Mouse (Mus musculus) CD4-positive, CD25-positive, alpha-beta regulatory T cell, adult 9 weeks (primary cell): ENCODE measurements around the gene Zmym3. TPM values are rescaled to one million over a fixed set of nuclear protein-coding genes. Genes with fewer than 3 reads are reported as not detected.

Experiments used
- polyA plus RNA-seq: library from polyadenylated mRNA; unstranded; fragments of 100-300 nt; shearing (Covaris generic); gene quantifications from one replicate; pipeline ENCODE4 v1.2.1, GENCODE M21; 2017

Zmym3 gene
- 24.1 TPM for polyA plus RNA-seq

DNA sequence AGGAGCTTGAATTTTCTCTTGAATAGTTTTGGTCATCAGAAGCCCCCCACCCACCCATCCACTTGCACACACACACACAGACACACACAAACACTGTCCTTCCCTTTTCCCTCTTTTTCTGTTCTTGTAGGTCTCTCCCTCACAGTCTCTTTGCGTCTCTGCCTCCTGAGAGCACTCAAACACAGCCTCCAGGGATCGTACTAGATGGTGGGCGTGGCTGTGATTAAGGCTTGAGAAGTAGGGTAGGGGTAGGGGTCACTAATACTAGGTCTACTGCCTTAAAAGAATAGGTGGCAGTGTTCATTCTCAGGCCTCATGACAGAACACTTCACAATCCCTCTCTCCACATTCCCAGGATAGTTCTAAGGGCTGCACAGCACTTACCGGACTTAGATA is at the start of gene Zmym3:
Gene Zmym3 (minus strand): TSS at position 150 of the 396 bp plus-strand sequence.

DNA sequence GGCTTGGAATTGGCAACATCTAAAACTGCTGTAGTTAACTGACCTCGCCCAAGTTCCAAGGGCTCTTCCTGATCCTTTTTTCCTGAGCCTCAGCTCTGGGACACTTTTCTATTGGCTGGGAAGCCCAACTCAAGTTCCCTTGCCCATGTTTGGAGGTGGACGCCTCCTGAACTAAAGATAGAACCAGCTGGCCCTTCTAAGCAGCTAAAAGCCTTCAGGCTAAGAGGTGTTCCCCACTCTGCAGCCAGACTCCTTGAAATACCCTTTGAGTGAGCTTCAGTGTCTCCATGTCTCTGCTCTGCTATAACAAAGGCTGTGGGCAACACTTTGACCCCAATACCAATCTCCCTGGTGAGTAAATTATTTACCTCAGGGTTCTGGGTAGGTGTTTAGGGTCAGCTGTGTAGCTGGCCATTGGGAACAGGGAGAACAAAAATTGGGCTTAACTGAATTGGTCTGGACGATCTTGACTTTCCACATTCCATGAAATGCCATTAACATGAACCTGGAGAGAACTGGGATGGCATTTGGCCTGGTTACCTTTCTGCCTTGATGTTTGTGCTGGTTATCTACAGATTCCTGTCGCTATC is 28.3 kb upstream of the Zmym3 start, which contains the start of gene Itgb1bp2:
Gene Itgb1bp2 (plus strand): TSS at position 203 of the 590 bp plus-strand sequence.

DNA sequence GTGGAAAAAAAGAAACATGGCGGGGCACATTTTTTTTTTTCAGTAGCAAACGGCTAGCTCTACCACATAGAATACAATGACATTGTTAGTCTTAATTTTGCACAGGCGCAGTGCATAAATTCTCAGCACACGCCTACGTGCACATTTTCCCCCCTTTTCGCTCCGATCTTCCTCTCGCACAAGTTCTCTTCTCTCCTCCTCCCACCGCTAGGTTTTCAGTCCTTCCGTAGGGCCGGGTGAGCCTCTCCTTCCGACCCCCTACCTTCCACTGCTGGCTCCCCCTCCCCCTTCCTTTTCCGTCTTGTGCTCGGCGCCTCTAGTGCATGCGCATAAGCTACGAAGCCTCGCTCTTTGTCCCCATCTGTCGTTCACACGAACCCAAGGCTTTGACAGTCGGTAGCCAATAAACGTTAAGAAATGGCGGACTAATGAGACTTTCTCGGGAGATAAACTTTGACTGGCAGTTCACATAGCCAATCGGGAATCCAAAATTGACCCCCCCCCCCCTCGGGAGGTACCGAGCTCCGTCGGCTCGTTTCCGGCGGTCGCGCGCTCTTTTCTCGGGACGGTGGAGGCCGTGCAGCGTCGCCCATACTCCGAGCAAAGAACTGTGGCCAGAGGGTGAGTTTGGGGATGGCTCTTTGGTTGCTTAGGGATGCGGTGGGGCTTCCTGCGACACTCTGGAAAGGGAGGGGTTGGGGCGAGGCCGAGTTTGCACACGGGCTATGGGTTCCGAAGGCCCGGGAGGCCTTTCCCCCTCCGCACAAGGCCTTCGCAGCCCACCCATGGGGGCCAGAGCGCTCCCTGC is 8.7 kb upstream of the Zmym3 start, which contains the start of gene Nono:
Gene Nono (plus strand): TSS at position 177 of the 808 bp plus-strand sequence.

DNA sequence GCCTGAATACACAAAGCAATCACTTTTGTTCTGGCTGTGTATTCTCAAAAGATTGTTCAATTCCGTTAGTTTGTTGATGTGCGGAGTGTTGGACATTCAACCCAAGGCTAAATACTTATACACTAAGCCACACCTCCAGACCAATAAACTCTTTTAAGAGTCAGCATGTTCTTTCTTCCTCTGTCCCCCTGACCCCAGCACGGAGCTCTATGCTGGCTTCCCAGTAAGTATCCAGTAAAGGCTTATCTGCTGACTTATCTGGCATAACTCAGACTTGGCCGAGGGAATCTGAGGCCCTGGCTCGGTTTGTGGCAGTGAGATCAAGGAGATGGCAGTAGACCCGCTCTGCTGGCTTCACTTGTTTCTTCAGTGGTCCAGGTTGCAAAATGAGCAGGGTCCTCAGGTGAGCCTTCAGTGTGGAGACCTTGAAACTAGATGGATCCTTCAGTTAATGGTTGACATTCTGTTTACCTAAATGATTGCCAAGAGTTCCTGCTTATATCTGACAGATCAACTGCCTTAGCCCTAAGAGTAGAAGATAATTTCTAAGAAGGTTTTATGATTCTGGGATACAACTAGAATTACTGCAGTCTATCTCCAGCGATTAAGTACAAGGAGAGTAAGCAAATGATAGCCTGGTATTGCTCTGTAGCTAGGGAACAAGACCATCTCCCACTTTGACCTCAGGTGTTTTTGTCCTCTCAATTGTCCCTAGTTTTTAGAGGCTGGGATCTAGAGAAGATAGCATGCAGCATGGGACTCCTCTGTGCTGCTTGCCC is 44.3 kb downstream of the Zmym3 start, which contains the start of gene Gjb1:
Gene Gjb1 (plus strand): TSS at position 189 of the 779 bp plus-strand sequence.

Other genes starting within 250 kb of the Zmym3 start
- gene Snx12, start 198.3 kb downstream of the Zmym3 start, polyA plus RNA-seq, result 68.7 TPM
- gene Foxo4, start 166.3 kb downstream of the Zmym3 start, polyA plus RNA-seq, result 2.9 TPM
- 6.9 TPM for gene Gm614, start 156.9 kb downstream of the Zmym3 start, polyA plus RNA-seq
- gene Il2rg, start 152.6 kb downstream of the Zmym3 start, polyA plus RNA-seq, result 1,663 TPM
- gene Gm20489, start 151.8 kb downstream of the Zmym3 start, polyA plus RNA-seq, result not detected
- gene Med12, start 146.8 kb downstream of the Zmym3 start, polyA plus RNA-seq, result 102 TPM
- gene Nlgn3, start 121.7 kb downstream of the Zmym3 start, polyA plus RNA-seq, result 0.06 TPM
- not detected for gene Gjb1, start 44.5 kb downstream of the Zmym3 start, polyA plus RNA-seq
- gene Nono, start 8.5 kb upstream of the Zmym3 start, polyA plus RNA-seq, result 327 TPM
- gene Itgb1bp2, start 28.2 kb upstream of the Zmym3 start, polyA plus RNA-seq, result 1.1 TPM
- 32.2 TPM for gene Taf1, start 111.9 kb upstream of the Zmym3 start, polyA plus RNA-seq
- gene Ogt, start 219.2 kb upstream of the Zmym3 start, polyA plus RNA-seq, result 358 TPM